Mouse (Mus musculus) liver, embryonic 11.5 days (tissue): Measurements from ENCODE around the gene Spo11. TPM values are rescaled to one million over a fixed set of nuclear protein-coding genes. Genes with fewer than 3 reads are reported as not detected.

Experiments used
- polyA plus RNA-seq: library from polyadenylated mRNA; unstranded; fragments of >200 nt; fragmentation: Nextera tagmentation; extraction: Ambion mirVana; gene quantifications from 2 replicates; pipeline ENCODE4 v1.2.1, GENCODE M21; 2014

Gene Spo11
- polyA plus RNA-seq, 1 experiment from 2014 or later: not detected

Other genes with a start within 250 kb of the Spo11 start
- 7.9 and 9.1 TPM in 2 replicates for gene Bmp7, start 37.4 kb upstream of the Spo11 start, polyA plus RNA-seq
- 172 and 181 TPM in 2 replicates for gene Rae1, start 22.4 kb downstream of the Spo11 start, polyA plus RNA-seq
- 209 and 222 TPM in 2 replicates for gene Rbm38, start 42.8 kb downstream of the Spo11 start, polyA plus RNA-seq
- 0.07 TPM in 1 of 2 replicates, not detected in the other for gene Ctcfl, start 141.8 kb downstream of the Spo11 start, polyA plus RNA-seq
- 0.17 and 0.23 TPM in 2 replicates for gene Pck1, start 175.3 kb downstream of the Spo11 start, polyA plus RNA-seq
- not detected in 2 replicates for gene Zbp1, start 241.2 kb downstream of the Spo11 start, polyA plus RNA-seq